Mouse (Mus musculus): ENCODE results near the gene Unc79. TPM values are rescaled to one million over a fixed set of nuclear protein-coding genes. Genes with fewer than 3 reads are reported as not detected.

The Unc79 gene
- polyA plus RNA-seq, 1 experiment from 2014 or later: 0.54 TPM

GRCm38 (mm10) chr12:103168892-103169291, 220.2 kb downstream of the Unc79 start:
- Histone ChIP-seq H3K36me3 (ENCODE audit: control insufficient read depth, insufficient read depth, low read length) (no peaks in the 10 kb centered on the region), H3K27ac (replicated peaks; ENCODE audit: low read depth, low read length) (no peak overlapping the region), H3K4me2 (ENCODE audit: low read depth, low read length) (no peak overlapping the region), H3K9me3 (ENCODE audit: control insufficient read depth, low read length) (no peaks in the 10 kb centered on the region), H3K4me1 (ENCODE audit: control insufficient read depth, insufficient read depth, low read length) (no peaks in the 10 kb centered on the region; the same call in 1 of the 2 replicates), H3K27me3 (replicated peaks; ENCODE audit: control insufficient read depth, insufficient read depth, low read length) (no peaks in the 10 kb centered on the region), H3K9ac (ENCODE audit: low read depth, low read length) (no peak overlapping the region), H3K4me3 (ENCODE audit: low read depth, low read length) (no peak overlapping the region)
- no peak for ATAC-seq (ENCODE audit: low read depth)
- 69% methylated on average over 12 of the region's 12 CpGs for WGBS
- DNase-seq (ENCODE audit: low spot score): no peak

GRCm38 (mm10) chr12:103183057-103183456, 234.4 kb downstream of the Unc79 start:
- Histone ChIP-seq H3K36me3 (ENCODE audit: control insufficient read depth, insufficient read depth, low read length) (no peaks in the 10 kb centered on the region), H3K27me3 (replicated peaks; ENCODE audit: control insufficient read depth, insufficient read depth, low read length) (no peaks in the 10 kb centered on the region), H3K4me1 (ENCODE audit: control insufficient read depth, insufficient read depth, low read length) (no peaks in the 10 kb centered on the region), H3K4me2 (ENCODE audit: low read depth, low read length) (no peak overlapping the region), H3K9me3 (ENCODE audit: control insufficient read depth, low read length) (no peaks in the 10 kb centered on the region), H3K9ac (ENCODE audit: low read depth, low read length) (no peak overlapping the region), H3K27ac (replicated peaks; ENCODE audit: low read depth, low read length) (no peak overlapping the region), H3K4me3 (ENCODE audit: low read depth, low read length) (no peak overlapping the region)
- DNase-seq (ENCODE audit: low spot score) (no peak), ATAC-seq (ENCODE audit: low read depth) (no peak)
- WGBS: 25% methylated on average over 6 of the region's 7 CpGs

DNA sequence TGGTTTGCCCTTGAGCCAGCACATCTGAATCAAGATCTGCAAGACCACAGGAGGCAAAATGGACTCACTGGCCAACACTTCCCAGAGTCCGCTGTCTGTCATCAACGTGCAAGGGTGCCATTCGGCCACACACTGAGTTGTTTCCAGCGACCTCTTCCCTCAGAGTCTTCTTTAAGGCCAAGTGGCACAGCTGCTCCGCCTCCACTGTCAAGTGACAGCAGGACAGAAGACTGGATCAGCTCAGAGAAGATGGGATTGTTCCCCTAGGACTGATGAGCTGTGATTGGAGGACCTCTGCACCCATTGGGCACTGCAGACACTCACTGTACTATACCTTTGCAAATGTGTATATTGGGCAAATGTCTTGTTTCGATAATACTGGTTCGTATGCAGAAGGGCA, 238.4 kb downstream of the Unc79 start:
- Histone ChIP-seq H3K4me1 (ENCODE audit: control insufficient read depth, insufficient read depth, low read length) (no peaks in the 10 kb centered on the region), H3K27ac (replicated peaks; ENCODE audit: low read depth, low read length) (no peak overlapping the region), H3K9me3 (ENCODE audit: control insufficient read depth, low read length) (no peaks in the 10 kb centered on the region), H3K27me3 (replicated peaks; ENCODE audit: control insufficient read depth, insufficient read depth, low read length) (no peaks in the 10 kb centered on the region), H3K4me2 (ENCODE audit: low read depth, low read length) (no peak overlapping the region), H3K9ac (ENCODE audit: low read depth, low read length) (no peak overlapping the region), H3K4me3 (ENCODE audit: low read depth, low read length) (no peak overlapping the region), H3K36me3 (ENCODE audit: control insufficient read depth, insufficient read depth, low read length) (no peaks in the 10 kb centered on the region)
- ATAC-seq (ENCODE audit: low read depth): no peak
- DNase-seq (ENCODE audit: low spot score): no peak
- WGBS: 88% methylated on average over 7 of the region's 7 CpGs

- Histone ChIP-seq H3K4me3 (ENCODE audit: low read depth, low read length) (no peak overlapping the region), H3K27ac (replicated peaks; ENCODE audit: low read depth, low read length) (no peak overlapping the region), H3K36me3 (ENCODE audit: control insufficient read depth, insufficient read depth, low read length) (no peaks in the 10 kb centered on the region), H3K9ac (ENCODE audit: low read depth, low read length) (no peak overlapping the region), H3K9me3 (ENCODE audit: control insufficient read depth, low read length) (no peaks in the 10 kb centered on the region), H3K4me2 (ENCODE audit: low read depth, low read length) (no peak overlapping the region), H3K4me1 (ENCODE audit: control insufficient read depth, insufficient read depth, low read length) (no peaks in the 10 kb centered on the region), H3K27me3 (replicated peaks; ENCODE audit: control insufficient read depth, insufficient read depth, low read length) (no peaks in the 10 kb centered on the region)
- DNase-seq (ENCODE audit: low spot score) (no peak), ATAC-seq (ENCODE audit: low read depth) (no peak)
- 64% methylated on average over 8 of the region's 8 CpGs for WGBS
These were observed 239.6 kb downstream of the Unc79 start for GRCm38 (mm10) chr12:103188223-103188622.

DNA sequence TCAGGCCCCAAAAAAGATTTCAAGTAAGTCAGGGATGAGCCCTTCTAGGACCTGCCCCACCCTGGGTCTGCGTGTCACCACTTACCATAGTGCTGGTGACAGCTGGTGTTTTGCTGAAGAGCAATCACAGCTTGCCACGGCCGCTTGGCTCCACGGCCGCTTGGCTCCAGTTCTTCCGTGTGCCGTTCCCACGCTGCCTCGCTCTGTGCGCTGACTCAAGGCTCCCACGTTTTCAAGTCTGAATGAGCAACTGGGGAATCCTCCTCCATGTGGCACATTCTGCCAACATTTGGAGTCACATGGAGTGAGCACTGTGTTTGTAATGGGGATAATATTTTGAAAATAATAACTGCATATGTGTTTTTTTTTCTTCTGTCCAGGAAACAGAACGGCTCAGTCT, 241.1 kb downstream of the Unc79 start:
- WGBS: 82% methylated on average over 12 of the region's 12 CpGs
- H3K4me1 ChIP-seq (ENCODE audit: control insufficient read depth, insufficient read depth, low read length): no peaks in the 10 kb centered on the region
- no peaks in the 10 kb centered on the region for H3K27me3 ChIP-seq (replicated peaks; ENCODE audit: control insufficient read depth, insufficient read depth, low read length)
- no peaks in the 10 kb centered on the region for H3K36me3 ChIP-seq (ENCODE audit: control insufficient read depth, insufficient read depth, low read length)
- no peak overlapping the region for H3K4me3 ChIP-seq (ENCODE audit: low read depth, low read length)
- peak; percentile 35; the same call in 1 of the 2 replicates for ATAC-seq (ENCODE audit: low read depth)
- no peak overlapping the region for H3K4me2 ChIP-seq (ENCODE audit: low read depth, low read length)
- H3K9me3 ChIP-seq (ENCODE audit: control insufficient read depth, low read length): no peaks in the 10 kb centered on the region
- no peak for DNase-seq (ENCODE audit: low spot score)
- H3K9ac ChIP-seq (ENCODE audit: low read depth, low read length): no peak overlapping the region
- H3K27ac ChIP-seq (replicated peaks; ENCODE audit: low read depth, low read length): no peak overlapping the region

DNA sequence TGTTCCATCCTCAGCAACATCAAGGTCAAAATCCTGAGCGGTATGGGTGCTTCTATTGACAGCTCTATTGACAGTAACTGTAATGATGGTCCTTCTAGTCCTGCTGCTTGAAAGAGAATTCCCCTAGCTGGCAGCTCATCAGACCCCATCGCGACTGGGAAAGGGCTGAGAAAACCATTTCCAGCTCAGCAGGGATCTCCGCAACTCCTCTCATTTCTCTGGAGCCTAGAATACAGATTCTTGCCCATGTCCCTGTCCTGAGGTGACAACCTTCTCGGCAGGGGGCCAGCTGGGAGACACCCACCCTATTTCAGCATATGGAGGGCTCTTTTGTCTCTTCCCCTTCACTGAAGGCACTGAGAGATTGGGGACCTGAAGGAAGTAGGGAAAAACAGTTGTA, 244.3 kb downstream of the Unc79 start:
- no peak overlapping the region for H3K4me2 ChIP-seq (ENCODE audit: low read depth, low read length)
- DNase-seq (ENCODE audit: low spot score) (no peak), ATAC-seq (ENCODE audit: low read depth) (no peak)
- no peaks in the 10 kb centered on the region for H3K9me3 ChIP-seq (ENCODE audit: control insufficient read depth, low read length)
- no peaks in the 10 kb centered on the region for H3K36me3 ChIP-seq (ENCODE audit: control insufficient read depth, insufficient read depth, low read length)
- no peak overlapping the region for H3K4me3 ChIP-seq (ENCODE audit: low read depth, low read length)
- H3K9ac ChIP-seq (ENCODE audit: low read depth, low read length): no peak overlapping the region
- 67% methylated on average over 5 of the region's 5 CpGs for WGBS
- no peaks in the 10 kb centered on the region for H3K4me1 ChIP-seq (ENCODE audit: control insufficient read depth, insufficient read depth, low read length)
- no peak overlapping the region for H3K27ac ChIP-seq (replicated peaks; ENCODE audit: low read depth, low read length)
- H3K27me3 ChIP-seq (replicated peaks; ENCODE audit: control insufficient read depth, insufficient read depth, low read length): no peaks in the 10 kb centered on the region

- no peak overlapping the region for H3K4me3 ChIP-seq (ENCODE audit: low read depth, low read length)
- H3K9me3 ChIP-seq (ENCODE audit: control insufficient read depth, low read length): no peaks in the 10 kb centered on the region
- no peak overlapping the region for H3K27ac ChIP-seq (replicated peaks; ENCODE audit: low read depth, low read length)
- DNase-seq (ENCODE audit: low spot score) (peak; percentile 50), ATAC-seq (ENCODE audit: low read depth) (peak; percentile 71; the same call in 1 of the 2 replicates)
- no peak overlapping the region for H3K9ac ChIP-seq (ENCODE audit: low read depth, low read length)
- 19% methylated on average over 10 of the region's 11 CpGs for WGBS
- H3K4me1 ChIP-seq (ENCODE audit: control insufficient read depth, insufficient read depth, low read length): no peaks in the 10 kb centered on the region
- H3K36me3 ChIP-seq (ENCODE audit: control insufficient read depth, insufficient read depth, low read length): no peaks in the 10 kb centered on the region
- H3K27me3 ChIP-seq (replicated peaks; ENCODE audit: control insufficient read depth, insufficient read depth, low read length): no peaks in the 10 kb centered on the region
- no peak overlapping the region for H3K4me2 ChIP-seq (ENCODE audit: low read depth, low read length)
These were observed 254.2 kb downstream of the Unc79 start for GRCm38 (mm10) chr12:103202592-103203544.

DNA sequence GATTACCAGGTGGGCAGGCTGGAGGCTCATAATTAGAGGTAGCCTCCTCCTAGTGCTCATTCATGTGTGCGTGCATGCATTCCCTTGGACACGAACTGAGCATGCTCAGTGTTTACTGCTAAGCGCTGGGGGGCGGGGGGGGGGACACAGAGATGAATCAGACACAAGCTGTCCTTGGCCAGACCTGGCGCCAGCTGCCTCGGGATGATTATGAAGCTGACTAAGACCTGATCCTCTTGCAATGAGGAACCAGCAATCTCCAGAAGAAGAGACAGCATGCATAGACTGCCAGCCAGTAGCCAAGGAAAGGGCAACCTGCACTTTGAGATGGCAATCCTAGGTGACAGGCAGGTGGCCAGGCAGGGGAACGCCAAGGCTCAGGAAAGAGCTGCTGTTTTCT, 256.9 kb downstream of the Unc79 start:
- Histone ChIP-seq H3K27me3 (replicated peaks; ENCODE audit: control insufficient read depth, insufficient read depth, low read length) (no peaks in the 10 kb centered on the region), H3K36me3 (ENCODE audit: control insufficient read depth, insufficient read depth, low read length) (no peaks in the 10 kb centered on the region), H3K4me2 (ENCODE audit: low read depth, low read length) (no peak overlapping the region), H3K4me1 (ENCODE audit: control insufficient read depth, insufficient read depth, low read length) (no peaks in the 10 kb centered on the region), H3K4me3 (ENCODE audit: low read depth, low read length) (no peak overlapping the region), H3K9ac (ENCODE audit: low read depth, low read length) (no peak overlapping the region), H3K27ac (replicated peaks; ENCODE audit: low read depth, low read length) (no peak overlapping the region), H3K9me3 (ENCODE audit: control insufficient read depth, low read length) (no peaks in the 10 kb centered on the region)
- ATAC-seq (ENCODE audit: low read depth): no peak
- WGBS: 65% methylated on average over 7 of the region's 7 CpGs
- DNase-seq (ENCODE audit: low spot score): no peak

- no peak overlapping the region for H3K4me3 ChIP-seq (ENCODE audit: low read depth, low read length)
- H3K27me3 ChIP-seq (replicated peaks; ENCODE audit: control insufficient read depth, insufficient read depth, low read length): no peaks in the 10 kb centered on the region
- H3K4me2 ChIP-seq (ENCODE audit: low read depth, low read length): no peak overlapping the region
- no peaks in the 10 kb centered on the region for H3K4me1 ChIP-seq (ENCODE audit: control insufficient read depth, insufficient read depth, low read length)
- WGBS: 93% methylated on average over 7 of the region's 7 CpGs
- 0 out of 2 replicates have a peak, but pooled peaks have one; percentile 24 for ATAC-seq (ENCODE audit: low read depth)
- no peak overlapping the region for H3K9ac ChIP-seq (ENCODE audit: low read depth, low read length)
- no peaks in the 10 kb centered on the region for H3K9me3 ChIP-seq (ENCODE audit: control insufficient read depth, low read length)
- no peak for DNase-seq (ENCODE audit: low spot score)
- no peaks in the 10 kb centered on the region for H3K36me3 ChIP-seq (ENCODE audit: control insufficient read depth, insufficient read depth, low read length)
- no peak overlapping the region for H3K27ac ChIP-seq (replicated peaks; ENCODE audit: low read depth, low read length)
These were observed 260.9 kb downstream of the Unc79 start for GRCm38 (mm10) chr12:103209581-103209980.

All from embryonic facial prominence, embryonic 14.5 days (tissue).